Mouse (Mus musculus): ENCODE measurements at regions not wholly inside any gene's neighbourhood (a gene's known extent, or its start where the extent isn't known, plus 50 kb on each side); places are given as distances from the start of the nearest gene placed in this dataset.

- DNase-seq (ENCODE audit: low read depth, low spot score): no peak
These were observed 407.2 kb downstream of the Prss52 start for GRCm38 (mm10) chr14:64511300-64511699.

DNA sequence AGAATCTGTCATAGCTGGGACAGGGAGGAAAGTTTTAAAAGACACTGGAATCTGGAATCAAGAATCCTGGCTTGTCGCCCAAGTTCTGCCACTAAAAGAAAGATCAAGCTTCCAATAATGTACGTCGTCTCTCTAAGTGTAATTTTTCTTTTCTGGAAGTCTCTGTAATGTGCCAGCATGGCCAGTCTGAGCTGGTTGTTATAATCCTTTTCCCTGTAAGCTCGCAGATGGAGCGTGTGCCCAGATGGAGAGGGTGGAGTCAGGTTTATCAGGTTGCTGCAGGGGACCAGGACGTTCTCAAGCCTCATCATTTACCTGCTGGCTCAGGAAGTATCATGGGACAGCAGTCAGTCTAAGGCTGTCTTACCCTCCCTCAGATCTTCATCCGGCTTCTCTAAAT lies 408.6 kb downstream of the Prss52 start:
- DNase-seq (ENCODE audit: low read depth, low spot score): no peak

DNA sequence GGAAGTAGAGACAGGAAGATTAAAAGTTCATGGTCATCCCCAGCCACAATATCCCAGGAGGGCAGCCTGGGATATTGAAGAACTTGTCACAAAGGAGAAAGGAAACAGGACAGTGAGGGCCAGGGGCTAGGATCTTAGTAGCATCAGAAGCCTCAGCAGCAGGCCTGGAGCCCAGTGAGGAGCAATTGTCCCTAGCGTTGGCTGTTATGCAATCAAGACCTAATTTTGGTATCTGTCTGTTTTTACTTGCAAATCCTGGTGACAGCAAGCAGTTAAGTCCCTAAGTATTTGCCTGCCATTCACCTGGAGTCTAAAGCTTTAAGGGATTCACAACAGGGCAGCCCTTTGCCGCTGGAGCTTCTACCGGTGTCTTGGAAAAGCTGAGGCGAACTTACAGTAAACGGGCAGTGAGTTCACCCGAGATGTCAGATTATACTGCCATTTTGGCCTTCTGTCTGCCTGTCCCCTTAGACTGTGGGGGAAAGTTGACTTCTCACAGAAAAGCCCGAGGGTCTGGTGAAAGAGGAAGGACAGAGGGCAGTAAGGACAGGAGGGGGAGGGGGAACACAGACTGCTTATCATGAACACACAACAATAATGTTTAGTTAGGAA lies 413.6 kb downstream of the Prss52 start:
- DNase-seq (ENCODE audit: low read depth, low spot score): no peak

DNA sequence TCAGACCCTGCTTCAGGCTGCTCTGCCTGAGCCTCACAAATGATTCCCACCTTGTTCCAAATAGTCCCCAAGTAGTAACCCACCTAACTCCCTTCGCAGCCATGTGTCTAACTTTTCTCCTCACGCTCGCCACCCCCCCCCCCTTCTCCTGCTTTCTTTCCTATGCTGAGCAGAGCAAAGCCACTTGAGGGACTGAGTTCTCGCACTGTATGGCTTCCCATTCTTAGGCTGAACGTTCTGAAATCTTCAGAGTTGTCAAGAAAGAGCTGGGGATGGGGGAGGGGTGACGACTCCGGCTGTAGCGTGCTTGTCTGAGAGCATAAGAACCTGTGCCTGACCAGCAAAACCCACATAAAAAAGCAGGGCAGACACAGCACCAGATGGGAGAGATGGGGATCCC lies 420.6 kb downstream of the Prss52 start:
- no peak for DNase-seq (ENCODE audit: low read depth, low spot score)

DNA sequence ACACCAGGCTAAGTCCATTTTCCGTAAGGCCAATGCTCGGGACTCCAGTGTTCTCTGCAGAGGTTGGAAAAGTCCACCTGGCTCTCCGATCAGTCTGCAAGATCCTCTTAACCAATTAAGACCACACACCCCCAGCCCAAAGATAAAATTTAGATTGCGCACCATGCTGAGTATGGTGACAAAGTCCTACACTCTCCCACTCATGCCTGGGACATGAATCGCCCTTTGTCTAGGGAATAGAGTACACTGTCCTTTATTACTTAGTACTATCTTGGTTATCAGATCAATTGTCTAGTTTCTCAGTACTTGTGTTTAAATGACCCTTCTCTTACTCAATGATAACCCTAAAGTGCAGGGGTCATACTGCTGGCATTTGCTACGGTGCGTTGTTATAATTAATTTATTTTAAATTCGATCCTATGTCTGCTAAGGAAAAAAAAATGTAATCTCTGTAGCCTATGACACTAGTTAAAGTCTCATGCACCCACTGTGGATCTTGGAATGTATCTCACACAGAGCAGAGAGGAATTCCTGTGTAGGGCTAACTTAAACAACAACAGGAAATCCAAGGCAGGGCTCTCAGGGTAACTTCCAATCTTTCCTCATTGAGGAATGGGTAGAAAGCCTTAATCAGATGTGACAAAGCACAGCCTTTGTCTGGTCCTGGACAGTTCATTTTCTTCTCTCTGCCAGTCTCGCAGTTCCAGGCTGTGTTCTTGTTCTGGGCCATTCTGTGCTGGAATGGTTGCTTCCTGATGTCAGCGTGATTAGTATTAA lies 421.4 kb downstream of the Prss52 start:
- no peak for DNase-seq (ENCODE audit: low read depth, low spot score)

DNA sequence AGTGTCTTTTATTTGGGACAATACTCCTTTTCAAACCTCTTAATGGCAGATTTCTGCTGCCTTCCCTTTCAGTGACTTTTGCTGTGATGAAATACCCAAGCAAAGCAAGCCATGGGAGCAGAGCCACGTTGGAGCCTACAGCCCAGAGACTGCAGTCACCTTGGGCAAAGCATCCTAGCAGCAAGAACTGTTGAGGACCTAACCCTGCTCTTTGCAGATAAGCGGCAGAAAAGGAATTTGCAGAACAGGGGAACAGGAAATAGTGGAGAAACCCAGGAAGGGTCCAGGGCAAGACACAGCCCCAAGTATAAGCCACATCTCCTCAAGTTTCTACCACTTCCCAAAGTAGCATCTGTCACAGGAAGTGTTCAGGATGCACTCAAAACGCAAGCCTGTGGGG lies 426.5 kb downstream of the Prss52 start:
- DNase-seq (ENCODE audit: low read depth, low spot score): no peak

DNA sequence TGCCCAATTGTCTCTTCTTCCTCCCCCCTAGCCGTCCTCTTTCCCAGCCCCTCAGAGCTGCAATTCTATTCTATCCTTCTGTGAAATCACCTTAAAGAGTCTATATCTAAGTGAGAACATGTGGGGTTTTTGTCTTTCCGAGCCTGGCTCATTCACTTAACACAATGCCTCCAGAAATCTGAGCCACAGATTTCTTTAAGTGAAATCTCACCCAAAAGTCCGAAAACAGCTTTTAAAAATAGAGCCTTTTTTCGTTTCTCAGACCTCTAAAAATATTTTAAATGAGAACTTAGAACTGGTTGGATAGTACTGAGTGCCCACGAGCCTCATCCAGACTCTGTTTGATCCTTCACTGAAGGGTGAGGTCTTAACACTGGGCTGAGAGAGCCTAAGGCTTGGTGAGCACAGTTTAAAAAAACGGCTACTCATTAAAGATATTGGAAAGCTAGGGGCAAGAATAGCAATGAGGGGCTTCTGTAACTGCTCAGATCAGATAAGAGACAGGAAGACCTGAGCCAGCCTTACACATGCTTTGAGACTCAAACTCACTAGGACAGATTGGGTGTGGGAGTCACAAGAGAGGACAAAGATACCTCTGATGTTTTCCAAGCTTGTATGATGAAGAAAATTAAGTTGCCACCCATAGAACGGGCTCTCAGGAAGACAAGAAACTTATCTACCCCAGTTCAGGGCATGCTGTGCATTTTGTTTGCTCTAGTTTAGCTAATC lies 427.3 kb downstream of the Prss52 start:
- DNase-seq (ENCODE audit: low read depth, low spot score): peak; percentile 82

- DNase-seq (ENCODE audit: low read depth, low spot score): no peak
These were observed 428.3 kb downstream of the Prss52 start for GRCm38 (mm10) chr14:64532351-64532750.

- no peak for DNase-seq (ENCODE audit: low read depth, low spot score)
These were observed 429.6 kb downstream of the Prss52 start for GRCm38 (mm10) chr14:64533591-64534151.

DNA sequence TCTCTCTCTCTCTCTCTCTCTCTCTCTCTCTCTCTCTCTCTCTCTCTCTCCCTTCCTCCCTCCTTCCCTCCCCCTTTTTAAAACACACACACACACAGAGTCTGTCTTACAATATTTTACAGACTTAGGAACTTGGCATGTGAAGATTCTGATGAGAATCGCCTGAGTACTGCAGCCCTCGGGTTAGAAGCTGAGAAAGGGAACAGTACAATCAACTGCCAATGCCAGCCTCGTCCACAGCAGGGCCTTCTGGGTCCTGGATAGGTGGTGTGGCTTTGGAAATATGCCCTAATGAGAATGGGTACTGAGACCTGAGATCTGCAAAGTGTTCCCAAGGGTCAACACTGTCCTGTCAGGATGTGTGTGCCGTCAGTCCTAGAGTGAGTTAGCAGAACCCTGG lies 430.1 kb downstream of the Prss52 start:
- DNase-seq (ENCODE audit: low read depth, low spot score): no peak

DNA sequence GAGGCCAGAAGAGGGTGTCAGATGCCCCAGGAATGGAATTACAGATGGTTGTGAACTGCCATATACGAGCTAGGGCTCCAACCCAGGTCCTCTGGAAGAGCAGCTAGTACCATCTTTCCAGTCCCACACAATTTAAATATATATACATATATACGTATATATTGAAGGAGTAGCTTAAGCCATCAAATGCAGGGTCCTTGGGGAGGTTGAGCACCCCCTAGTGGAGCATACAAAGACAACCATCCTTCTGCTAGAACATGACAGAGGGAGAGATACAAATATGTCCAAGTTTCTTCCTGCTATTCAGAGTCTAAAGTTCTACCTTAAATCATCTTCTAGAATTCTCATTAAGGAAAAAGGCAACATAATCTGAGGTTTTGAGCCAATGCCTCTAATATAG lies 435.4 kb downstream of the Prss52 start:
- DNase-seq (ENCODE audit: low read depth, low spot score): no peak

GRCm38 (mm10) chr14:64545056-64545455 lies 441.0 kb downstream of the Prss52 start:
- no peak for DNase-seq (ENCODE audit: low read depth, low spot score)

- no peak for DNase-seq (ENCODE audit: low read depth, low spot score)
These were observed 442.7 kb downstream of the Prss52 start for GRCm38 (mm10) chr14:64546787-64547186.

DNA sequence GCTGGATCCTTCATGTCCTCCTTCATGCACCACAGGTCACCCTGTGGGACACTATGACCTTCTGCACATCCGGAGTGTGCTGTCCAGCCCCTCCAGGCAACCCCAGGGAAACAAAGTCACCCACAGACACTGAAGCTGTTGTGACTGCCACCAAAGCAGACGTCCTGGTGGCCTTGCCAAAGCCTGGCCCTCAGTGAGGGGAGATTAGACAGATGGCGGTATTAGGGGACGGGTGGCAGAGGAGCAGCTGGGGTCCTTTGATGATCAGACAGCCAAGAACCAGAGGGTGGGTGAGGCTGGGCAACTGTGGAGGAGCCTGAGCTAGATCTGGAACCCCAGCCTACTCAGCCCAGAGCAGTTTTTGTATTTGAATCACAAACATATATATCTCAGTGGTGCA lies 448.9 kb downstream of the Prss52 start:
- DNase-seq (ENCODE audit: low read depth, low spot score): no peak

DNA sequence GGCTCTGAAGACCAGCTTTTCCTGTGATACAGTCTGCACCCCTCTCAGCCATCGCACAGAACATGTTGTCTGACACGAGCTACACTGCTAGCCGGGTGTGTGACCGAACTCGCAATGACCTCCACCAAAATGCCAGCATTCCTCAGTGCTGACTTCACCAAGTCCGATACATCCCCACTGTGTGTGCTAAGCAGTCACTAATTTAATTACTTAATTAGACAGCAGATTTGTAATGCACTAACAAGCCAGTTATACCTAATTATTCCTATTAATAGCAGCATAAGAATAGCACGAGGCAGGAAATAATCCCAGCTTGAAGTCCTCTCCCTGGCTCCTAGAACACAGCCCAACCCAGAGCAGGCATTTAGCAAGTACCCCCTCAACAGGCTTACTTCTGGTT lies 452.0 kb downstream of the Prss52 start:
- DNase-seq (ENCODE audit: low read depth, low spot score): no peak

- DNase-seq (ENCODE audit: low read depth, low spot score): no peak
These were observed 453.4 kb downstream of the Prss52 start for GRCm38 (mm10) chr14:64557453-64557852.

DNA sequence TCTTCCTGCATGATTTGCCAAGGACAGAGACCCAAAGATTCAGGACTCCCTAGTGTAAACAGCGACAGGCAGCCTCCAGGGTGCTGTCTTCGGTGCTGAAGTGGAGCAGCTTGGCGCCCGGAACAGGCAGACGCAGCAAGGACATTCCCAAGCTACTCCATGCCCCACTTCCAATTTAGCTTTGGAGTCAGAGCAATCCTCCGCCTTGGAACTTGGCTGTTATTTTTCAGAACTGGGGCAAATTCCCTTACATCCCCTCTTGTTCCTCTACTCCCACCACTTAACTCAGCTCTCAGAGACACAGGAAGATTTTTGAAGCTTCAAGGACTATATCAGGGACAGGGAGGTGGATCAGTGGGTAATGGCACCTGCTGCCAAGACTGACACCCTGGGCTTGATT lies 464.6 kb downstream of the Prss52 start:
- DNase-seq (ENCODE audit: low read depth, low spot score): no peak

GRCm38 (mm10) chr14:64570951-64571350 lies 466.9 kb downstream of the Prss52 start:
- no peak for DNase-seq (ENCODE audit: low read depth, low spot score)

- DNase-seq (ENCODE audit: low read depth, low spot score): no peak
These were observed 468.7 kb downstream of the Prss52 start for GRCm38 (mm10) chr14:64572756-64573155.

- no peak for DNase-seq (ENCODE audit: low read depth, low spot score)
These were observed 469.7 kb downstream of the Prss52 start for GRCm38 (mm10) chr14:64573773-64574172.

DNA sequence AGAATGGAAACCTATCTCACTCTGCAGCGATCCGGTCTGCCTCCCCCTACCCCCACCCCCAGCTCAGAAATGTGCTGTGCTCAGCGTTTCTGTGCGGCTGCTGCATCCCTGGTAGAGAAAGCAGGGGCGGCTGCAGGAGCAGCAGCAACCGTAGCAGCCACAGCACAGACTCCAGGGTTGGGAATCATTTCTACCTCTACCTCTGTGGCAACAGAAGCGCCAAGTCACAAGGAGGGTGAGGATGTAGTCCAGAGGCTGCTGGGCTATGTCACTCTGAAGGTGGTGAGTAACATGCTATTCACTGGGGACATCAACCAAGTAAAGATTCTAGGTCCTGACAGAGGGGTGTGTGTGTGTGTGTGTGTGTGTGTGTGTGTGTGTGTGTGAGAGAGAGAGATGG lies 470.2 kb downstream of the Prss52 start:
- no peak for DNase-seq (ENCODE audit: low read depth, low spot score)

GRCm38 (mm10) chr14:64574773-64575172 lies 470.7 kb downstream of the Prss52 start:
- DNase-seq (ENCODE audit: low read depth, low spot score): no peak

Measured in telencephalon, adult 2 months (tissue).